Mouse (Mus musculus) layer of hippocampus, adult 11-12 months (tissue): ENCODE results near the gene Ap1s1.

Source experiments
- DNase-seq: peaks from one replicate; pipeline ENCODE4 v3.0.0; 2022; ENCODE audit warnings: low spot score

Ap1s1 gene

GRCm38 (mm10) chr5:137024318-137024717, 21.6 kb downstream of the Ap1s1 start:
- DNase-seq, result no peak

DNA sequence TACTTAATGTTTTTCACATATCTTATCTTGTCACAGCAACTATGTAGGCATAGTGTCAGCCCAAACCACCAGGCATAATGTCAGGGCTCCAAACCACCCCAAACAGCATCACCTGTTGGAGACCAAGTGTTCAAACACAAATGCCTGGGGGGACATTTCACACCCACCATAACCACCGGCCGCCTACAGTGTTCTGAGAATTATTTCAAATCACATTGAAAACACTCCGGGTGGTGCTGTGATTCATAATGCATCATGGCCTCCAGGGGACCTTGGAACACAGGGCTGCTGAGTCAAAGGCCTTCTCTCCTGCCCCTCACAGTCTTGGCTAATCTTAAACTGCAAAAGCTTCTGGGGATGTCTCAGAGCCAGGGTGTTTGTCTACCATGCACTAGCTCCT, 30.0 kb downstream of the Ap1s1 start:
- no peak for DNase-seq

- DNase-seq, result no peak
These were observed 33.5 kb downstream of the Ap1s1 start for GRCm38 (mm10) chr5:137012401-137012950.

DNA sequence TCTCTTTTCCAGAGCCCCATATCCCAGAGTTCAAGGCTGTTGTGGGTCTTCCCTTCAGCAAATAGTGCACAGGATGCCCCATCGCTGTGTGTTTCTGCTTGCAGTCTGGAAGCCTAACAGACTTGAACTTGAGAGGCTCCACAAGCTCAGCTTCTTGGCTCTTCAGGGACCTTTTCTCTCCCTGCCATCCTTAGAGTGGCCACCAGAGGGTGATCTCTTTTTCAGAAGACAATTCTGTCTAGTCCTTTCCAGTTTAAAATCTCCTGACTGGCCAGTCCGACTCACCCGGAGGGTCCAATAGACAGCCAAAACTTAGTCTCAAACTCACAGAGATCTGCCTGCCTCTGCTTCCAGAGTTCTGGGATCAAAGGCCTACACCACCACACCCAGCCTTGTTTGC, 35.9 kb downstream of the Ap1s1 start:
- DNase-seq, result peak; percentile 51

DNA sequence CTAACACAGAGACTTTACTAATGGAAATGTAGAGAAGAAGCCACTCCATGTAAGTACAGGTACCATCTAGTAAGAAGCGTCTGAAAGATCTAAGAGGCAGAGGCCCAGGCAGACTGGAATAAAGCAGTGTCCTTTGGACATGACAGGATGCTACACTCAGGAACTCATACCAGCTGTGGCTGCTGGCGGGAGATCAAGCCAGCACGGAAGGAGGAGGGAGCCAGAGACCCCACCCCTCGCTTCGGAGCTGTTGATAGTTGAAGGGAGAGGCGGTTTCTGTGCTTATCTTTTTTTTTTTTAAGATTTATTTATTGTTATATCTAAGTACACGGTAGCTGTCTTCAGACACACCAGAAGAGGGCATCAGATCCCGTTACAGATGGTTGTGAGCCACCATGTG, 38.7 kb downstream of the Ap1s1 start:
- no peak for DNase-seq

DNA sequence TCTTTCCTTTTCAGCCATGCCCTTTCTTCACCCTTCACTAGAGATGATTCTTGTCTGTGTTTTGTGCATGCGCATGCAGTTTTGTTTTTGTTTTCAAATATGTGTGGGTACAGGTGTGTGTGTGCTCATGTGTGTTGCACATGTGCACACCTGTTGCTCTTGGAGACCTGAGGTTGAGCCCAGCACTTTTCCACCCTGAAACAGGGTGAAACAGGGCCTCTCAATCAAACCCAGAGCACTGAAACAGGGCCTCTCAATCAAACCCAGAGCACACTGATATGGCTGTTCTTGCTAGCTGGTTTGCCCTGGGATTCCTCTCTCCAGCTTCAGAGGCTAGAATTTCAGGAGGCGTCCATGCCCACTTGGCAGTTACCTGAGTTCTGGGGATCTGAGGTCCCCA, 45.3 kb downstream of the Ap1s1 start:
- no peak for DNase-seq

GRCm38 (mm10) chr5:136999449-136999848, 46.5 kb downstream of the Ap1s1 start:
- DNase-seq, result no peak

DNA sequence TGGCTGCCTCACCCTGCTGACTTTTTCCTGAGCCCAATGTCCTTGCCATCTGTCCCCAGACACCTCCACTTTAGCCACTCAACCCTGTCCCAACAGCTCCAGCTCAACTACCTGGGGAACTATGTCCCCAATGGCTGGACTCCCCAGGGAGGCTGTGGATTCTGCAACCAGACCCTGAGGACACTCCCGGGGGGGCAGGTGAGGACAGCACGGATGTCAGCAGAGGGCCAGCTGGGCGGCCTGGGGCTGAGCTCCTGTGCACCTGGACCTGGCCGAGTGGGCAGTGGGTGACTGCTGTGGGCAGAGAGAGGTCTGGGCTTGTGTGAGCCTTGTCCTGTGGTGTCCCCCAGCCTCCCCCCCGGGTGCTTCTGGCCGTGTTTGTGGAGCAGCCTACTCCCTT, 56.1 kb downstream of the Ap1s1 start:
- no peak for DNase-seq

GRCm38 (mm10) chr5:136988420-136988819, 57.5 kb downstream of the Ap1s1 start:
- peak; percentile 61 for DNase-seq

DNA sequence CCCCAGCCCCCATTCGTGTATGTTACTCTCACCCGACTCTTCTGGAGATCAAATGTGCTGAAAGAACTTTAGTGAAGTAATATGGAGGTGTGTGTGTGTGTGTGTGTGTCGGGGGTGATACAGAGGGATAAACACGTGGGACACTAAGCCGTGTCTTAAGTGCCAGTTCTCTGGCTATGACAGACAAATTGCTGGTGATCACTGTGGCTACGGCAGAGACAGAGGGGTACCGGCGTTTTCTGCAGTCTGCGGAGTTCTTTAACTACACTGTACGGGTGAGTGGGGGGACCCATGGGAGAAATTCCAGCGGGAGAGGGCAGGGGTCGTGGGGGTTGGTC, 58.0 kb downstream of the Ap1s1 start, which contains the start of gene Znhit1:
Znhit1 (minus strand) TSS at position 88 of the 338 bp plus-strand sequence.
- DNase-seq, result no peak

DNA sequence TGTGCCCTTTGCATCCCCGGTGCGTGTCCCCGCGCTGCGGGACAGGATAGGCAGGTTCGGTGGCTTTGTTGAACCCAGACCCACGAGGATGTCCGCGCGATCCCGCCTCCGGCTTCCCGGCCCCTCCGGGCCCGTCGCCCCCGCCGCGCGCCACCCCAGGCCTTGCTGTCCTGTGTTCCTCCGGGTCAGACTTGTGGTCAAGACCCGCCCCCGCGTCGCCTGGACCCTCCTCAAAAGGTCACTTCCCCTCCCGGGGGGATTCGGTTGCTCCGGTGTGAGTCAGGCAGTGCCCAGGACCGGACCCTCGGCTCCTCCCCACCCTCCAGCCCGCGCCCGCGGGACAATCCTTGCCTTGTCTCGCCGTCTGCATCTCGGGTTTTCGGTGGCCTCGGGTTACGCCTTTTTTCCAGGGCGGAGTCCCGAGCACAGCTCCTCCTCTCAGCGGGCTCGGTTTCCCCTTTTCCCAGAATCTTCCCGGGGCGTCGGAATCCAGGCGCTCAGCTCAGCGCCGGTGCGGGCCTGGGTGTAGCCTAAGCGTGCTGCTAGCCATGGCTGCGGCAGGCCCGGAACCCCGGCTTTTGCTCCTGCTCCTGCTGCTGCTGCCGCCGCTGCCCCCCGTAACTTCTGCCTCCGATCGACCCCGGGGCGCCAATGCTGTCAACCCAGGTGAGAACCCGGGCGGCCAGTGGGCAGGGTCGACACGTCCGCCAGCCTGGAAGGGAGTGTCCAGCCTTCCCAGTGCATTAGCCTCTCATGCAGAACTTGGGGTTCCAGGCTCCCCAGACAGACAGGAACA, 58.6 kb downstream of the Ap1s1 start:
- DNase-seq, result peak; percentile 82

DNA sequence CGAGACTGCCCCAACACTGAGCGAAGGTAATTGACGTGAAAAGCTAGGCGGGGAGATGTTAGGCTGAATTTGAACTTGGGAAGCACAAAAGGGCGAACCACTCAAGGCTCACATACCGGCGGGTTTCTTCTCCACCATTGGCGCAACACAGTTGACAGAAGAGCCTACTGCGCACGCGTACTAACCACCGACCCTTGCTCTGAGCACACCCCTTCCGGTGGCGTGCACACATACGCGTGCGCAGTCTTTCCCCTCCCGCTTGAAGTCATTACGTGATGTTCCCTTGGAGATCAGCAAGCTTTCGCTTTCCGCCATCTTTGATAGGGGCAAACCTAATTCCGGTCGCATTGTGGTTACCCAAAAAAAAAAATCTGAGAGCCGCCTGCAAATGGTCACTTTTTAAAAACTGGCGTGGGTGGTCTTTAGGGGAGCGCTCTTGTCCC, 59.2 kb downstream of the Ap1s1 start, which contains the start of gene Plod3:
Plod3 (plus strand) TSS at position 325 of the 443 bp plus-strand sequence.
- peak; percentile 98 for DNase-seq
